Mouse (Mus musculus): ENCODE data around the gene Mast4. TPM values are rescaled to one million over a fixed set of nuclear protein-coding genes. Genes with fewer than 3 reads are reported as not detected.

Gene Mast4
- polyA plus RNA-seq, 1 experiment from 2014 or later, result 21.1 TPM

GRCm38 (mm10) chr13:102905361-102905950 is 428.8 kb downstream of the Mast4 start:
- Histone ChIP-seq H3K9ac (ENCODE audit: low read depth, low read length) (peak overlapping the region; percentile 61), H3K27me3 (replicated peaks; ENCODE audit: control insufficient read depth, insufficient read depth, low read length) (no peaks in the 10 kb centered on the region), H3K4me1 (ENCODE audit: control insufficient read depth, insufficient read depth, low read length) (peaks cover under 1% of the 10 kb centered on the region; the same call in 1 of the 2 replicates), H3K9me3 (ENCODE audit: control insufficient read depth, low read length) (no peaks in the 10 kb centered on the region), H3K36me3 (ENCODE audit: control insufficient read depth, insufficient read depth, low read length) (no peaks in the 10 kb centered on the region), H3K4me2 (ENCODE audit: low read depth, low read length) (peak overlapping the region; percentile 56), H3K4me3 (ENCODE audit: low read depth, low read length) (peak overlapping the region; percentile 40), H3K27ac (replicated peaks; ENCODE audit: low read depth, low read length) (peak overlapping the region; percentile 75)
- DNase-seq (ENCODE audit: low spot score), result no peak
- no peak for ATAC-seq (ENCODE audit: low read depth)
- WGBS, result 1% methylated on average over 16 of the region's 16 CpGs

GRCm38 (mm10) chr13:102903689-102904088 is 430.6 kb downstream of the Mast4 start:
- H3K4me3 ChIP-seq (ENCODE audit: low read depth, low read length), result no peak overlapping the region
- peaks cover 11% of the 10 kb centered on the region for H3K4me1 ChIP-seq (ENCODE audit: control insufficient read depth, insufficient read depth, low read length)
- H3K36me3 ChIP-seq (ENCODE audit: control insufficient read depth, insufficient read depth, low read length), result no peaks in the 10 kb centered on the region
- WGBS, result 71% methylated on average over 4 of the region's 4 CpGs
- DNase-seq (ENCODE audit: low spot score) (no peak), ATAC-seq (ENCODE audit: low read depth) (no peak)
- H3K9ac ChIP-seq (ENCODE audit: low read depth, low read length), result no peak overlapping the region
- no peaks in the 10 kb centered on the region for H3K9me3 ChIP-seq (ENCODE audit: control insufficient read depth, low read length)
- no peak overlapping the region for H3K27ac ChIP-seq (replicated peaks; ENCODE audit: low read depth, low read length)
- H3K4me2 ChIP-seq (ENCODE audit: low read depth, low read length), result peak overlapping the region; percentile 49
- H3K27me3 ChIP-seq (replicated peaks; ENCODE audit: control insufficient read depth, insufficient read depth, low read length), result no peaks in the 10 kb centered on the region

GRCm38 (mm10) chr13:102902123-102902522 is 432.2 kb downstream of the Mast4 start:
- Histone ChIP-seq H3K4me1 (ENCODE audit: control insufficient read depth, insufficient read depth, low read length) (peaks cover 14% of the 10 kb centered on the region), H3K9ac (ENCODE audit: low read depth, low read length) (no peak overlapping the region), H3K9me3 (ENCODE audit: control insufficient read depth, low read length) (no peaks in the 10 kb centered on the region), H3K4me2 (ENCODE audit: low read depth, low read length) (no peak overlapping the region; the same call in 1 of the 2 replicates), H3K4me3 (ENCODE audit: low read depth, low read length) (no peak overlapping the region), H3K36me3 (ENCODE audit: control insufficient read depth, insufficient read depth, low read length) (no peaks in the 10 kb centered on the region), H3K27me3 (replicated peaks; ENCODE audit: control insufficient read depth, insufficient read depth, low read length) (no peaks in the 10 kb centered on the region), H3K27ac (replicated peaks; ENCODE audit: low read depth, low read length) (no peak overlapping the region)
- DNase-seq (ENCODE audit: low spot score), result no peak
- WGBS, result 84% methylated on average over 7 of the region's 7 CpGs
- ATAC-seq (ENCODE audit: low read depth), result no peak

- H3K27ac ChIP-seq (replicated peaks; ENCODE audit: low read depth, low read length), result no peak overlapping the region
- H3K9me3 ChIP-seq (ENCODE audit: control insufficient read depth, low read length), result no peaks in the 10 kb centered on the region
- no peak overlapping the region for H3K4me2 ChIP-seq (ENCODE audit: low read depth, low read length)
- H3K4me3 ChIP-seq (ENCODE audit: low read depth, low read length), result no peak overlapping the region
- H3K9ac ChIP-seq (ENCODE audit: low read depth, low read length), result no peak overlapping the region
- no peak for DNase-seq (ENCODE audit: low spot score)
- H3K36me3 ChIP-seq (ENCODE audit: control insufficient read depth, insufficient read depth, low read length), result no peaks in the 10 kb centered on the region
- H3K4me1 ChIP-seq (ENCODE audit: control insufficient read depth, insufficient read depth, low read length), result peaks cover 17% of the 10 kb centered on the region
- 76% methylated on average over 8 of the region's 8 CpGs for whole genome bisulfite sequencing
- ATAC-seq (ENCODE audit: low read depth), result no peak
- H3K27me3 ChIP-seq (replicated peaks; ENCODE audit: control insufficient read depth, insufficient read depth, low read length), result no peaks in the 10 kb centered on the region
These were observed 433.8 kb downstream of the Mast4 start for GRCm38 (mm10) chr13:102900531-102900930.

- H3K36me3 ChIP-seq (ENCODE audit: control insufficient read depth, insufficient read depth, low read length), result no peaks in the 10 kb centered on the region
- no peaks in the 10 kb centered on the region for H3K9me3 ChIP-seq (ENCODE audit: control insufficient read depth, low read length)
- no peak overlapping the region for H3K9ac ChIP-seq (ENCODE audit: low read depth, low read length)
- ATAC-seq (ENCODE audit: low read depth), result no peak
- no peak for DNase-seq (ENCODE audit: low spot score)
- no peaks in the 10 kb centered on the region for H3K27me3 ChIP-seq (replicated peaks; ENCODE audit: control insufficient read depth, insufficient read depth, low read length)
- H3K4me3 ChIP-seq (ENCODE audit: low read depth, low read length), result no peak overlapping the region
- H3K4me1 ChIP-seq (ENCODE audit: control insufficient read depth, insufficient read depth, low read length), result peaks cover 20% of the 10 kb centered on the region
- no peak overlapping the region for H3K4me2 ChIP-seq (ENCODE audit: low read depth, low read length)
- no peak overlapping the region for H3K27ac ChIP-seq (replicated peaks; ENCODE audit: low read depth, low read length)
- 27% methylated on average over 2 of the region's 2 CpGs for WGBS
These were observed 434.2 kb downstream of the Mast4 start for GRCm38 (mm10) chr13:102900083-102900420.

GRCm38 (mm10) chr13:102899253-102900082 is 434.8 kb downstream of the Mast4 start:
- ATAC-seq (ENCODE audit: low read depth) (peak; percentile 22; the same call in 1 of the 2 replicates), DNase-seq (ENCODE audit: low spot score) (no peak)
- H3K9ac ChIP-seq (ENCODE audit: low read depth, low read length), result no peak overlapping the region
- H3K4me1 ChIP-seq (ENCODE audit: control insufficient read depth, insufficient read depth, low read length), result peaks cover 24% of the 10 kb centered on the region
- no peak overlapping the region for H3K4me3 ChIP-seq (ENCODE audit: low read depth, low read length)
- no peaks in the 10 kb centered on the region for H3K36me3 ChIP-seq (ENCODE audit: control insufficient read depth, insufficient read depth, low read length)
- 0 out of 2 replicates have a peak overlapping the region, but pooled peaks have one; percentile 5 for H3K4me2 ChIP-seq (ENCODE audit: low read depth, low read length)
- H3K27ac ChIP-seq (replicated peaks; ENCODE audit: low read depth, low read length), result peak overlapping the region; percentile 50
- H3K9me3 ChIP-seq (ENCODE audit: control insufficient read depth, low read length), result no peaks in the 10 kb centered on the region
- no peaks in the 10 kb centered on the region for H3K27me3 ChIP-seq (replicated peaks; ENCODE audit: control insufficient read depth, insufficient read depth, low read length)
- 69% methylated on average over 9 of the region's 9 CpGs for WGBS

- DNase-seq (ENCODE audit: low spot score), result peak; percentile 50
- H3K9me3 ChIP-seq (ENCODE audit: control insufficient read depth, low read length), result no peaks in the 10 kb centered on the region
- no peak overlapping the region; the same call in 1 of the 2 replicates for H3K9ac ChIP-seq (ENCODE audit: low read depth, low read length)
- H3K27ac ChIP-seq (replicated peaks; ENCODE audit: low read depth, low read length), result peak overlapping the region; percentile 50
- no peak overlapping the region for H3K4me3 ChIP-seq (ENCODE audit: low read depth, low read length)
- ATAC-seq (ENCODE audit: low read depth), result peak; percentile 65
- WGBS, result 33% methylated on average over 15 of the region's 15 CpGs
- H3K4me1 ChIP-seq (ENCODE audit: control insufficient read depth, insufficient read depth, low read length), result peaks cover 29% of the 10 kb centered on the region
- peak overlapping the region; percentile 5; the same call in 1 of the 2 replicates for H3K4me2 ChIP-seq (ENCODE audit: low read depth, low read length)
- H3K27me3 ChIP-seq (replicated peaks; ENCODE audit: control insufficient read depth, insufficient read depth, low read length), result no peaks in the 10 kb centered on the region
- H3K36me3 ChIP-seq (ENCODE audit: control insufficient read depth, insufficient read depth, low read length), result no peaks in the 10 kb centered on the region
These were observed 435.7 kb downstream of the Mast4 start for GRCm38 (mm10) chr13:102898374-102899131.

- H3K27ac ChIP-seq (replicated peaks; ENCODE audit: low read depth, low read length), result no peak overlapping the region
- no peak overlapping the region for H3K4me3 ChIP-seq (ENCODE audit: low read depth, low read length)
- H3K9ac ChIP-seq (ENCODE audit: low read depth, low read length), result no peak overlapping the region
- H3K36me3 ChIP-seq (ENCODE audit: control insufficient read depth, insufficient read depth, low read length), result no peaks in the 10 kb centered on the region
- DNase-seq (ENCODE audit: low spot score) (no peak), ATAC-seq (ENCODE audit: low read depth) (no peak)
- no peaks in the 10 kb centered on the region for H3K9me3 ChIP-seq (ENCODE audit: control insufficient read depth, low read length)
- H3K27me3 ChIP-seq (replicated peaks; ENCODE audit: control insufficient read depth, insufficient read depth, low read length), result no peaks in the 10 kb centered on the region
- peaks cover 29% of the 10 kb centered on the region for H3K4me1 ChIP-seq (ENCODE audit: control insufficient read depth, insufficient read depth, low read length)
- H3K4me2 ChIP-seq (ENCODE audit: low read depth, low read length), result no peak overlapping the region
These were observed 438.0 kb downstream of the Mast4 start for GRCm38 (mm10) chr13:102896322-102896721.
